Mouse (Mus musculus) monocyte, adult 5-6 weeks (primary cell): ENCODE data around the gene Kif13a. TPM values are rescaled to one million over a fixed set of nuclear protein-coding genes. Genes with fewer than 3 reads are reported as not detected.
A peak's percentile ranks its signal among the peaks of the same experiment; 100 is the strongest.

Source experiments
- ATAC-seq: fragments of 153-309, 156-312 bp; replicated peaks from 2 replicates; pipeline ENCODE4 v1.8.0; 2017; ENCODE audit warnings: mild to moderate bottlenecking; ENCODE audit not compliant: low TSS enrichment, insufficient number of reproducible peaks, severe bottlenecking, poor library complexity, low FRiP score
- total RNA-seq: library from RNA; stranded (forward); fragments of 200-1000, 200-491, 200-594 nt; gene quantifications from 3 replicates; pipeline ENCODE4 v1.2.3, GENCODE M21; 2017

Kif13a gene
- 13.3 to 20.2 TPM (median 18.5 TPM) in 3 replicates for total RNA-seq

- ATAC-seq = peak; percentile 90
These were observed at the start of gene Kif13a for GRCm38 (mm10) chr13:46929719-46930658. Kif13a (minus strand) TSS chr13:46929867.

- ATAC-seq = no peak
These were observed 46.9 kb upstream of the Kif13a start for GRCm38 (mm10) chr13:46976532-46976931.

GRCm38 (mm10) chr13:46975930-46976329 is 46.3 kb upstream of the Kif13a start:
- ATAC-seq = no peak

GRCm38 (mm10) chr13:46975031-46975551 is 45.4 kb upstream of the Kif13a start:
- no peak for ATAC-seq

GRCm38 (mm10) chr13:46970286-46970945 is 40.7 kb upstream of the Kif13a start:
- no peak for ATAC-seq

GRCm38 (mm10) chr13:46968626-46969025 is 39.0 kb upstream of the Kif13a start:
- no peak for ATAC-seq

GRCm38 (mm10) chr13:46967308-46967707 is 37.6 kb upstream of the Kif13a start:
- ATAC-seq = no peak

GRCm38 (mm10) chr13:46960878-46961474 is 31.3 kb upstream of the Kif13a start:
- no peak for ATAC-seq

GRCm38 (mm10) chr13:46959139-46959538 is 29.5 kb upstream of the Kif13a start:
- ATAC-seq = no peak

GRCm38 (mm10) chr13:46951212-46951611 is 21.5 kb upstream of the Kif13a start:
- ATAC-seq = no peak

GRCm38 (mm10) chr13:46949741-46950140 is 20.1 kb upstream of the Kif13a start:
- ATAC-seq = no peak

GRCm38 (mm10) chr13:46948027-46948426 is 18.4 kb upstream of the Kif13a start:
- no peak for ATAC-seq

- ATAC-seq = no peak
These were observed 16.4 kb upstream of the Kif13a start for GRCm38 (mm10) chr13:46946041-46946440.

- no peak for ATAC-seq
These were observed 15.6 kb upstream of the Kif13a start for GRCm38 (mm10) chr13:46945256-46945655.

- ATAC-seq = no peak
These were observed 13.6 kb upstream of the Kif13a start for GRCm38 (mm10) chr13:46943294-46943693.

GRCm38 (mm10) chr13:46934116-46934515 is 4.4 kb upstream of the Kif13a start:
- no peak for ATAC-seq

GRCm38 (mm10) chr13:46932846-46933245 is 3.2 kb upstream of the Kif13a start:
- no peak for ATAC-seq

GRCm38 (mm10) chr13:46932049-46932448 is 2.4 kb upstream of the Kif13a start:
- no peak for ATAC-seq

- 0 out of 2 replicates have a peak, but pooled peaks have one; percentile 8 for ATAC-seq
These were observed 986 bp upstream of the Kif13a start for GRCm38 (mm10) chr13:46930659-46931046.
